Mouse (Mus musculus) limb, embryonic 13.5 days (tissue): ENCODE data around the gene Emilin2. TPM values are rescaled to one million over a fixed set of nuclear protein-coding genes. Genes with fewer than 3 reads are reported as not detected.

ENCODE experiments used
- ATAC-seq: fragments of 200-750 bp; cut with Nextera tagmentation; 2 replicates; pipeline ENCODE4 v1.8.0; 2017; ENCODE audit warnings: low read depth, moderate number of reproducible peaks, moderate TSS enrichment; ENCODE audit not compliant: low FRiP score
- H3K27ac ChIP-seq: fragments of 300-500 bp; sonication (generic); 2 replicates; pipeline ENCODE4 v1.5.1; 2015; ENCODE audit warnings: inconsistent platforms, mild to moderate bottlenecking, moderate library complexity
- H3K27me3 ChIP-seq: fragments of 300-500 bp; sonication (generic); 2 replicates; pipeline ENCODE4 v1.6.1; 2015; ENCODE audit warnings: mild to moderate bottlenecking, inconsistent platforms
- H3K36me3 ChIP-seq: fragments of 300-500 bp; sonication (generic); 2 replicates; pipeline ENCODE4 v1.6.1; 2015; ENCODE audit warnings: inconsistent platforms, mild to moderate bottlenecking, moderate library complexity
- H3K4me1 ChIP-seq: fragments of 300-500 bp; sonication (generic); 2 replicates; pipeline ENCODE4 v1.6.1; 2015; ENCODE audit warnings: inconsistent platforms
- H3K4me2 ChIP-seq: fragments of 300-500 bp; sonication (generic); replicated peaks from 2 replicates; pipeline ENCODE4 v1.6.1; 2015; ENCODE audit warnings: inconsistent platforms, mild to moderate bottlenecking, moderate library complexity
- H3K4me3 ChIP-seq: fragments of 300-500 bp; sonication (generic); 2 replicates; pipeline ENCODE4 v1.5.1; 2015; ENCODE audit warnings: moderate library complexity, mild to moderate bottlenecking, inconsistent platforms
- H3K9ac ChIP-seq: fragments of 300-500 bp; sonication (generic); 2 replicates; pipeline ENCODE4 v1.6.1; 2015; ENCODE audit warnings: mild to moderate bottlenecking, inconsistent platforms
- H3K9me3 ChIP-seq: fragments of 300-500 bp; sonication (generic); 2 replicates; pipeline ENCODE4 v1.6.1; 2016; ENCODE audit warnings: inconsistent platforms
- WGBS: fragments of 180-500 bp; shearing (Covaris S2); methylation state at CpG from one replicate; pipeline ENCODE4 v1.1.7; 2015; 5-methylcytosine and 5-hydroxymethylcytosine counted together
- polyA plus RNA-seq: library from polyadenylated mRNA; unstranded; fragments of >200 nt; fragmentation: Nextera tagmentation; extraction: Ambion mirVana; gene quantifications from 2 replicates; pipeline ENCODE4 v1.2.1, GENCODE M21; 2015

Emilin2 gene
- polyA plus RNA-seq, 1 experiment from 2014 or later: 19.1 TPM

DNA sequence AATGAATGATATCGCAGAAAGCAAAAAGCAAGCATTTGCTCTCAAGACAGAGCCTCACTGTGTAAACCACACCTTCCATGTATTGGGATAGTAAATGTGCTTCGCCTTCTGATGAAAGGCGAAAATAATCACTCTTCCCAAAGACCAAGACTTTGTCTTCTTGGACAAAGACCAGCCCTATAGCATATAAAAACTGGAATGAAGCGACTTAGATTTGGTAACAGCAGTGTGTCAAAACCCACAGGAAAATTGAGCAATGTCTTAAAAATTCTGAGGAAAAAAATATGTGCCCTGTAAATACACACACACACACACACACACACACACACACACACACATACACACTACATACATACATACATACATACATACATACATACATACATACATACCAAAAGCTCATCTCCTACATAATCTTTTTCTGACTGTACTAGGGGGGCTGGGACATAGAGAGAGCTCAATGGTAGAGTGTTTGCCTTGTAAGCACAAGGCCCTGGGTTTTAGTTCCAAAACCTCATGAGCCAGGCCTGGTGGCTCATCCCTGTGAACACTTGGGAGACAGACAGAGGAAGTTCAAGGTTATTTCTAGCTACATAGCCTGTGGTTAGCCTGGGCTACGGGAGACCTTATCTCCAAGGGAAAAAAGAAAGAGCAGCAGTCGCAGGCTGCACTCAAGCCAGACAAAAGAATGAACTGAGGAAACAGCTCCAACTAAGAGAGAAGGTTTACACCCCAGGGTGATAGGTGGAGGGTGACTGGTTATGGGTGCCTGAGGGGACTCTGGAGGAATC lies 33.9 kb downstream of the Emilin2 start:
- Histone ChIP-seq H3K9ac (no peak overlapping the region), H3K36me3 (peaks cover 21% of the 10 kb centered on the region), H3K4me3 (no peak overlapping the region), H3K4me1 (no peaks in the 10 kb centered on the region), H3K4me2 (no peak overlapping the region), H3K9me3 (no peaks in the 10 kb centered on the region), H3K27ac (no peak overlapping the region), H3K27me3 (no peaks in the 10 kb centered on the region)
- 92% methylated on average over 6 of the region's 6 CpGs for WGBS
- no peak for ATAC-seq

DNA sequence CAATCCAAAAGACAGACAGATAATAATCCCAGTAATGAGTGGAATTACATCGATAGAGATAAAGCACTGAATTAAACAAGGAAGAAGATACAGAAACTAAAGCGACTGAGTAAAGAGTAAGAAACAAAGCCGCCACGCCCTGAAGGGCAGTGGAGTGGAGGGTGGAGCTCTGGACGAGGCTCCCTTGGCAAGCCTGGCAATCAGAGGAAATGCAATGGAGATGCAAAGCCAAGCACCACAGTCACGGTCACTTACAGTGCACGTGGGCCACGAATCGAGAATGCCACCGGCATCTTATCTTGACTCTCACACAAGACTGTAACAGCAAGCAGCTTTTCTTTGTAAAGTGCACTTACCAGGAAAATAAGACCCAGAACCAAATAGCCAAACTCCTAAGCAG lies 35.0 kb downstream of the Emilin2 start:
- no peaks in the 10 kb centered on the region for H3K27me3 ChIP-seq
- H3K36me3 ChIP-seq: peaks cover 27% of the 10 kb centered on the region
- no peaks in the 10 kb centered on the region for H3K4me1 ChIP-seq
- no peak for ATAC-seq
- no peak overlapping the region for H3K27ac ChIP-seq
- 94% methylated on average over 10 of the region's 10 CpGs for WGBS
- H3K4me2 ChIP-seq: no peak overlapping the region
- H3K9me3 ChIP-seq: no peaks in the 10 kb centered on the region
- no peak overlapping the region for H3K9ac ChIP-seq
- H3K4me3 ChIP-seq: no peak overlapping the region

GRCm38 (mm10) chr17:71273901-71274300 lies 37.9 kb downstream of the Emilin2 start:
- Histone ChIP-seq H3K9me3 (no peaks in the 10 kb centered on the region), H3K4me2 (no peak overlapping the region), H3K4me3 (no peak overlapping the region), H3K9ac (no peak overlapping the region), H3K36me3 (peaks cover 31% of the 10 kb centered on the region), H3K4me1 (no peaks in the 10 kb centered on the region), H3K27ac (no peak overlapping the region), H3K27me3 (no peaks in the 10 kb centered on the region)
- ATAC-seq: no peak
- whole genome bisulfite sequencing: 92% methylated on average over 12 of the region's 12 CpGs

DNA sequence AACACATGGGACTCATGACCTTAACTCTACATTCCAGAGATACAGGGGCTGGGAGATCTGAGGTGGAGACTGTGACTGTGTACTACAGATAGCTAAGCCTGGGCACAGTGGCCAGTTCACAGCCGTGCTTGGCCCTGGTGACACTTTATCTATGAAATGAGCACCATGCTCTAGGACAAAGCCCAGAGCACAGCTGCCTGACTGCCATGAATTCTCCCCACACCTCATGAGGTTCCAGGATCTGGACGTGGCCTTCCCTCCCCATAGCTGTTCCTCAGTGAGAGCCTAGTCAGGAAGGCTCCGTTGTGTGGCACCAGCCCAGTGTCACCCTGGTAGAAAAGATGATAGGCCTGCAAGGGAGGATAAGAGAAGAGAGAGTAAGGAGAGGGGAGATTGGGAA lies 43.2 kb downstream of the Emilin2 start:
- Histone ChIP-seq H3K4me1 (peaks cover 17% of the 10 kb centered on the region; the same call in 1 of the 2 replicates), H3K4me2 (no peak overlapping the region), H3K9me3 (no peaks in the 10 kb centered on the region), H3K4me3 (no peak overlapping the region), H3K36me3 (peaks cover 17% of the 10 kb centered on the region), H3K27me3 (no peaks in the 10 kb centered on the region), H3K9ac (no peak overlapping the region), H3K27ac (no peak overlapping the region)
- no peak for ATAC-seq
- WGBS: 85% methylated on average over 3 of the region's 3 CpGs

GRCm38 (mm10) chr17:71268152-71268551 lies 43.6 kb downstream of the Emilin2 start:
- peaks cover 12% of the 10 kb centered on the region; the same call in 1 of the 2 replicates for H3K36me3 ChIP-seq
- H3K9ac ChIP-seq: no peak overlapping the region
- no peak overlapping the region for H3K27ac ChIP-seq
- H3K4me3 ChIP-seq: no peak overlapping the region
- no peaks in the 10 kb centered on the region for H3K9me3 ChIP-seq
- ATAC-seq: no peak
- peaks cover 17% of the 10 kb centered on the region; the same call in 1 of the 2 replicates for H3K4me1 ChIP-seq
- no peaks in the 10 kb centered on the region for H3K27me3 ChIP-seq
- 88% methylated on average over 10 of the region's 10 CpGs for WGBS
- no peak overlapping the region for H3K4me2 ChIP-seq

- no peak overlapping the region; the same call in 1 of the 2 replicates for H3K9ac ChIP-seq
- H3K27ac ChIP-seq: no peak overlapping the region
- no peaks in the 10 kb centered on the region for H3K9me3 ChIP-seq
- H3K4me3 ChIP-seq: no peak overlapping the region
- peaks cover 17% of the 10 kb centered on the region; the same call in 1 of the 2 replicates for H3K4me1 ChIP-seq
- H3K36me3 ChIP-seq: peaks cover 4% of the 10 kb centered on the region; the same call in 1 of the 2 replicates
- H3K4me2 ChIP-seq: no peak overlapping the region
- 82% methylated on average over 8 of the region's 8 CpGs for WGBS
- no peaks in the 10 kb centered on the region for H3K27me3 ChIP-seq
- no peak for ATAC-seq
These were observed 44.4 kb downstream of the Emilin2 start for GRCm38 (mm10) chr17:71267374-71267773.

GRCm38 (mm10) chr17:71265336-71266051 lies 46.3 kb downstream of the Emilin2 start:
- no peak for ATAC-seq
- Histone ChIP-seq H3K9me3 (no peaks in the 10 kb centered on the region), H3K4me2 (no peak overlapping the region), H3K27me3 (no peaks in the 10 kb centered on the region), H3K9ac (no peak overlapping the region), H3K27ac (no peak overlapping the region), H3K36me3 (no peaks in the 10 kb centered on the region), H3K4me3 (no peak overlapping the region), H3K4me1 (peaks cover 17% of the 10 kb centered on the region; the same call in 1 of the 2 replicates)
- 71% methylated on average over 5 of the region's 5 CpGs for WGBS

GRCm38 (mm10) chr17:71264739-71265138 lies 47.0 kb downstream of the Emilin2 start:
- 80% methylated on average over 4 of the region's 4 CpGs for WGBS
- no peak overlapping the region for H3K4me3 ChIP-seq
- ATAC-seq: no peak
- H3K4me1 ChIP-seq: peaks cover 17% of the 10 kb centered on the region; the same call in 1 of the 2 replicates
- no peaks in the 10 kb centered on the region for H3K36me3 ChIP-seq
- no peaks in the 10 kb centered on the region for H3K9me3 ChIP-seq
- no peaks in the 10 kb centered on the region for H3K27me3 ChIP-seq
- H3K4me2 ChIP-seq: no peak overlapping the region
- no peak overlapping the region for H3K9ac ChIP-seq
- no peak overlapping the region for H3K27ac ChIP-seq

GRCm38 (mm10) chr17:71263136-71263535 lies 48.6 kb downstream of the Emilin2 start:
- ATAC-seq: no peak
- no peaks in the 10 kb centered on the region for H3K27me3 ChIP-seq
- no peak overlapping the region for H3K9ac ChIP-seq
- H3K9me3 ChIP-seq: no peaks in the 10 kb centered on the region
- no peak overlapping the region for H3K4me3 ChIP-seq
- no peaks in the 10 kb centered on the region for H3K36me3 ChIP-seq
- WGBS: 79% methylated on average over 6 of the region's 6 CpGs
- H3K27ac ChIP-seq: no peak overlapping the region
- no peak overlapping the region for H3K4me2 ChIP-seq
- peaks cover 11% of the 10 kb centered on the region; the same call in 1 of the 2 replicates for H3K4me1 ChIP-seq

- Histone ChIP-seq H3K36me3 (no peaks in the 10 kb centered on the region; the same call in 1 of the 2 replicates), H3K4me3 (no peak overlapping the region), H3K4me1 (peaks cover 8% of the 10 kb centered on the region; the same call in 1 of the 2 replicates), H3K27ac (no peak overlapping the region), H3K9me3 (no peaks in the 10 kb centered on the region), H3K27me3 (no peaks in the 10 kb centered on the region), H3K9ac (no peak overlapping the region), H3K4me2 (no peak overlapping the region)
- ATAC-seq: no peak
- 52% methylated on average over 3 of the region's 3 CpGs for WGBS
These were observed 51.1 kb downstream of the Emilin2 start for GRCm38 (mm10) chr17:71260658-71261057.

- ATAC-seq: peak; percentile 29; the same call in 1 of the 2 replicates
- Histone ChIP-seq H3K4me1 (peaks cover 14% of the 10 kb centered on the region), H3K4me3 (no peak overlapping the region), H3K27ac (no peak overlapping the region), H3K4me2 (no peak overlapping the region), H3K9me3 (no peaks in the 10 kb centered on the region), H3K27me3 (no peaks in the 10 kb centered on the region), H3K36me3 (no peaks in the 10 kb centered on the region; the same call in 1 of the 2 replicates), H3K9ac (no peak overlapping the region)
- WGBS: 71% methylated on average over 11 of the region's 11 CpGs
These were observed 52.1 kb downstream of the Emilin2 start for GRCm38 (mm10) chr17:71259727-71260126.

GRCm38 (mm10) chr17:71256806-71257536 lies 54.8 kb downstream of the Emilin2 start:
- Histone ChIP-seq H3K4me2 (no peak overlapping the region), H3K9ac (no peak overlapping the region), H3K4me3 (no peak overlapping the region), H3K36me3 (no peaks in the 10 kb centered on the region; the same call in none of the 2 replicates), H3K27ac (no peak overlapping the region), H3K9me3 (no peaks in the 10 kb centered on the region), H3K27me3 (no peaks in the 10 kb centered on the region), H3K4me1 (peaks cover 41% of the 10 kb centered on the region)
- ATAC-seq: no peak
- WGBS: 87% methylated on average over 13 of the region's 13 CpGs
